Mouse (Mus musculus) lung, embryonic 14.5 days (tissue): ENCODE measurements around the gene Ccdc81. TPM values are rescaled to one million over a fixed set of nuclear protein-coding genes. Genes with fewer than 3 reads are reported as not detected.

Experiments used
- ATAC-seq: fragments of 200-750 bp; cut with Nextera tagmentation; 2 replicates; pipeline ENCODE4 v1.8.0; 2017; ENCODE audit warnings: mild to moderate bottlenecking, moderate TSS enrichment, moderate library complexity; ENCODE audit not compliant: insufficient read depth
- DNase-seq: peaks from one replicate; pipeline ENCODE4 v3.0.0-alpha.2; 2015
- H3K27ac ChIP-seq: fragments of 300-500 bp; sonication (generic); 2 replicates; pipeline ENCODE4 v1.5.1; 2014; ENCODE audit warnings: low read depth, mild to moderate bottlenecking, moderate library complexity
- H3K27me3 ChIP-seq: fragments of 300-500 bp; sonication (generic); 2 replicates; pipeline ENCODE4 v1.6.1; 2014; ENCODE audit warnings: low read length, control low read depth; ENCODE audit not compliant: insufficient read depth
- H3K36me3 ChIP-seq: fragments of 300-500 bp; sonication (generic); 2 replicates; pipeline ENCODE4 v1.6.1; 2014; ENCODE audit warnings: control low read depth; ENCODE audit not compliant: insufficient read depth
- H3K4me1 ChIP-seq: fragments of 300-500 bp; sonication (generic); 2 replicates; pipeline ENCODE4 v1.6.1; 2014; ENCODE audit warnings: antibody characterized with exemption, control low read depth; ENCODE audit not compliant: insufficient read depth
- H3K4me2 ChIP-seq: fragments of 300-500 bp; sonication (generic); 2 replicates; pipeline ENCODE4 v1.6.1; 2014; ENCODE audit warnings: mild to moderate bottlenecking
- H3K4me3 ChIP-seq: fragments of 300-500 bp; sonication (generic); 2 replicates; pipeline ENCODE4 v1.5.1; 2014; ENCODE audit warnings: low read depth, low read length
- H3K9ac ChIP-seq: fragments of 300-500 bp; sonication (generic); 2 replicates; pipeline ENCODE4 v1.6.1; 2014
- H3K9me3 ChIP-seq: fragments of 300-500 bp; sonication (generic); 2 replicates; pipeline ENCODE4 v1.6.1; 2016; ENCODE audit warnings: low read depth, low read length, control low read depth
- CTCF ChIP-seq: IDR thresholded peaks from 2 replicates; pipeline ENCODE4 v1.5.1; 2016; ENCODE audit warnings: antibody characterized with exemption, low read depth
- WGBS: fragments of 180-500 bp; shearing (Covaris S2); extraction: QIAGEN DNeasy Blood & Tissue Kit; methylation state at CpG from one replicate; pipeline ENCODE4 v1.1.7; 2014; 5-methylcytosine and 5-hydroxymethylcytosine counted together
- polyA plus RNA-seq: library from polyadenylated mRNA; unstranded; fragments of >200 nt; fragmentation: Nextera tagmentation; extraction: Ambion mirVana; gene quantifications from 2 replicates; pipeline ENCODE4 v1.2.1, GENCODE M21; 2014

Gene Ccdc81
- polyA plus RNA-seq, 1 experiment from 2014 or later = not detected

DNA sequence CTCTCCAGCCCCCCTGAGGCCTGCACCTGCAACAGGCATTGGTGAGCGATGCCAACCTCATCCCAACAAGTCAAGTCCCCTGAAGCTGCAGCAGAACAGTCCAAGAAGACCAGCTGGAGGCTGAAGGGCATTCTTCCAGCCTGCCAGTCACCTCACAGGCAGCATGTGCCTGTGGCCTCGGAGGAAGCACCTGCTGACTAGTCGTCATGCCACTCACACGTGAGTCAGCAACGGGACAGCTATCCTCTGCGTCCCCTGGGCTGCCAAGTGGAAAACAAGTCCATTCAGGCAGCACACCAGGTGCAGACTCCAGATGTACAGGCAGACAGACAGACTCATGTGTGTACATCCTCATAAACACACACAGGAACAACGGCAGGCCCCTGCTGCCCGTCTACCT lies 67.9 kb downstream of the Ccdc81 start:
- Histone ChIP-seq H3K4me2 (no peak overlapping the region), H3K36me3 (no peaks in the 10 kb centered on the region), H3K9me3 (no peaks in the 10 kb centered on the region), H3K27ac (no peak overlapping the region), H3K27me3 (no peaks in the 10 kb centered on the region), H3K9ac (no peak overlapping the region), H3K4me3 (no peak overlapping the region), H3K4me1 (no peaks in the 10 kb centered on the region; the same call in 1 of the 2 replicates)
- DNase-seq (no peak), ATAC-seq (no peak)
- WGBS = 68% methylated on average over 8 of the region's 8 CpGs
- TF ChIP-seq CTCF = no peak

DNA sequence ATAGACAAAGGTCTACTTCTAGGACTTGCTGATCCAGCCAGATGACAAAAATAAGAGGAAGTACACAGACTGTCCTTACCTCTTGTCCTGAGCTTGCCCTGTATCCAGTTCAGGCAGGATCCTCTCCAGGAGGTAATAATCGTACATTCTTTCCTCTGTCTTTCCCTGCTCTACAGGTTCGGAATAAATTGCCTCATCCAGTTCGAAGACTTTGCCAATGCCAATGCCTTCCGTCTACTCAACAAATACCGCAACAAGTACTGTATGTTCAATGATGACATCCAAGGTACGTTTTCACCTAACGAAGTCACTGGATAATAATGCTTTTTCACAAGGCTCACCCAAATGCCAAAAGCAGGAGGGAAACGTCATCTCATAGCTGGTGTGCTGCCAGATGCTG lies 69.9 kb downstream of the Ccdc81 start:
- Histone ChIP-seq H3K27me3 (no peaks in the 10 kb centered on the region), H3K4me1 (no peaks in the 10 kb centered on the region; the same call in 1 of the 2 replicates), H3K36me3 (no peaks in the 10 kb centered on the region), H3K27ac (no peak overlapping the region), H3K9me3 (no peaks in the 10 kb centered on the region), H3K4me3 (no peak overlapping the region), H3K9ac (no peak overlapping the region), H3K4me2 (no peak overlapping the region)
- no peak for DNase-seq
- ATAC-seq = no peak
- WGBS = 88% methylated on average over 8 of the region's 8 CpGs
- TF ChIP-seq CTCF = no peak

DNA sequence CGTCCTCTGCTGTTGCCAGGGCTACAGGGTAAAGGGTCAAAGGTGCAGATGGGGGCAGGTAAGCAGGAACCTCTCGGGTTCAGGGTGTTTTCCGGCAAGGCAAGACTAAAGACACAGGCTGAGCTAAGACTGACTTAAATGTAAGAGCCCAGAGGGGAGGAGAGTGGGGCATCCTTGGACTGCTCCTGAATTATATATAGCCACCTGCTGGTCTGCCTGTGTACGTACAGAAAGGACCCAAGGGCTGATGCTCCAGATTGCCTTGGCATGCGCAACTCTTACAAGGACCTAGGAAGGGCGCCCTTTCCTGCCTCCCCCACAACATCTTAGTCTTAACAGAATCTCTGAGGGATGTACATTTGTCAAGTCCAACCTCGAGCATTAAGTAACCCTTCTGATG lies 74.2 kb downstream of the Ccdc81 start:
- peak; percentile 65 for TF ChIP-seq CTCF
- WGBS = 45% methylated on average over 7 of the region's 7 CpGs
- peak; percentile 77; the same call in 1 of the 2 replicates for ATAC-seq
- H3K9me3 ChIP-seq = no peaks in the 10 kb centered on the region
- H3K4me2 ChIP-seq = no peak overlapping the region
- no peak overlapping the region for H3K4me3 ChIP-seq
- H3K36me3 ChIP-seq = no peaks in the 10 kb centered on the region
- no peak overlapping the region for H3K27ac ChIP-seq
- H3K27me3 ChIP-seq = no peaks in the 10 kb centered on the region
- no peak overlapping the region for H3K9ac ChIP-seq
- H3K4me1 ChIP-seq = no peaks in the 10 kb centered on the region
- peak; percentile 44 for DNase-seq

DNA sequence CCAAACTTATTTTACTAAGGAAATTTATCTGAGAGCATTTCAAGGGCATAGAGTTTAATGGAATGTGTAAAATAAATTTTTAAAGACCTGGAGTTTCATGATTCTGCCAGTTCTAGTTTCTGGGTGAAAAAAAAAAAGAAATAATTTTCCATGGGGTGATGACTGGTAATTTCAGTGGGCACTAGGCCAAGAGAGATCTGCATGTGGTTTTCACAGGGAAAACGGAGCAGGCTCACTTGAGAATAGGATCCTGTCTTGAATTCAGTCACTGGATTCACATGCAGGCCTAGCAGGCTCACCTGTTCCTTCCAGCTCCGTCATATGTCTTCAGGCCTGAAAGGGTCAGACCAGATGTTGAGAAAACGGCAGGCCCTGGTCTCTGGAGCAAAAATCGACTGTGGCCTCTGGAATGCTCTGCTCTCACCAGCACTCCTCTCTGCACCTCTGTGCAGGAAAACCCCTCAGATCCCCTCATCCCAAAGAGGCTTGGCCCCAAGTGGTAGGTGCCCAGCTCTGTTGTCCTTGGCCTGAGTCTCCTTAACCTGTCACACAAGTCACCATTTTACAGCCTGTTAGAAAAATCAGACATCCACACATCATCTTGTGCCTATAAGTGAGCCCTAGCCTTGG lies 74.9 kb downstream of the Ccdc81 start:
- DNase-seq = no peak
- no peak for TF ChIP-seq CTCF
- Histone ChIP-seq H3K27ac (no peak overlapping the region), H3K4me2 (no peak overlapping the region), H3K27me3 (no peaks in the 10 kb centered on the region), H3K36me3 (no peaks in the 10 kb centered on the region), H3K9ac (no peak overlapping the region), H3K4me3 (no peak overlapping the region), H3K4me1 (no peaks in the 10 kb centered on the region), H3K9me3 (no peaks in the 10 kb centered on the region)
- no peak for ATAC-seq
- 70% methylated on average over 4 of the region's 4 CpGs for WGBS

Other genes starting within 250 kb of the Ccdc81 start
- 126 and 136 TPM in 2 replicates for gene Hikeshi, start 37.6 kb upstream of the Ccdc81 start, polyA plus RNA-seq
- gene Eed, start 77.4 kb upstream of the Ccdc81 start, polyA plus RNA-seq = 75.5 and 78.1 TPM in 2 replicates
- gene Picalm, start 226.6 kb upstream of the Ccdc81 start, polyA plus RNA-seq = 53.6 and 59.9 TPM in 2 replicates